Mouse (Mus musculus) forebrain, postnatal 0 days (tissue): ENCODE measurements around the gene Slc37a1. TPM values are rescaled to one million over a fixed set of nuclear protein-coding genes. Genes with fewer than 3 reads are reported as not detected.

ENCODE experiments used
- ATAC-seq: fragments of 200-750 bp; cut with Nextera tagmentation; 2 replicates; pipeline ENCODE4 v1.8.0; 2017; ENCODE audit warnings: mild to moderate bottlenecking, moderate library complexity
- DNase-seq: peaks from one replicate; pipeline ENCODE4 v3.0.0-alpha.2; 2015
- H3K27ac ChIP-seq: fragments of 300-500 bp; sonication (generic); 2 replicates; pipeline ENCODE4 v1.5.1; 2014; ENCODE audit warnings: low read depth, mild to moderate bottlenecking, antibody characterized with exemption, low read length, moderate library complexity, mixed read lengths
- H3K27me3 ChIP-seq: fragments of 300-500 bp; sonication (generic); 2 replicates; pipeline ENCODE4 v1.6.1; 2014; ENCODE audit warnings: mild to moderate bottlenecking, low read length, mixed read lengths; ENCODE audit not compliant: insufficient read depth
- H3K36me3 ChIP-seq: fragments of 300-500 bp; sonication (generic); 2 replicates; pipeline ENCODE4 v1.6.1; 2014; ENCODE audit warnings: mild to moderate bottlenecking, moderate library complexity; ENCODE audit not compliant: insufficient read depth
- H3K4me1 ChIP-seq: fragments of 300-500 bp; sonication (generic); 2 replicates; pipeline ENCODE4 v1.6.1; 2014; ENCODE audit warnings: antibody characterized with exemption; ENCODE audit not compliant: insufficient read depth
- H3K4me2 ChIP-seq: fragments of 300-500 bp; sonication (generic); 2 replicates; pipeline ENCODE4 v1.6.1; 2014; ENCODE audit warnings: low read depth, mild to moderate bottlenecking, moderate library complexity
- H3K4me3 ChIP-seq: fragments of 300-500 bp; sonication (generic); 2 replicates; pipeline ENCODE4 v1.5.1; 2014; ENCODE audit warnings: low read depth, low read length, mixed read lengths
- H3K9ac ChIP-seq: fragments of 300-500 bp; sonication (generic); 2 replicates; pipeline ENCODE4 v1.6.1; 2014; ENCODE audit warnings: mild to moderate bottlenecking
- H3K9me3 ChIP-seq: fragments of 300-500 bp; sonication (generic); 2 replicates; pipeline ENCODE4 v1.6.1; 2016; ENCODE audit warnings: low read length
- CTCF ChIP-seq: sonication (generic); IDR thresholded peaks from 2 replicates; pipeline ENCODE4 v1.5.1; 2016; ENCODE audit warnings: antibody characterized with exemption, control low read depth, low read depth
- WGBS: fragments of 180-500 bp; shearing (Covaris S2); extraction: QIAGEN DNeasy Blood & Tissue Kit; methylation state at CpG from one replicate; pipeline ENCODE4 v1.1.7; 2014; 5-methylcytosine and 5-hydroxymethylcytosine counted together
- polyA plus RNA-seq: library from polyadenylated mRNA; unstranded; fragments of >200 nt; fragmentation: Nextera tagmentation; extraction: Ambion mirVana; gene quantifications from 2 replicates; pipeline ENCODE4 v1.2.1, GENCODE M21; 2015
- total RNA-seq: library from RNA; depleted of rRNA; stranded (reverse); fragments of >200 nt; gene quantifications from 2 replicates; pipeline ENCODE4 v1.2.3, GENCODE M21; 2014; rRNA removed

The Slc37a1 gene
- total and polyA plus RNA-seq, 2 experiments from 2014 or later = 6.7 to 10.0 TPM

DNA sequence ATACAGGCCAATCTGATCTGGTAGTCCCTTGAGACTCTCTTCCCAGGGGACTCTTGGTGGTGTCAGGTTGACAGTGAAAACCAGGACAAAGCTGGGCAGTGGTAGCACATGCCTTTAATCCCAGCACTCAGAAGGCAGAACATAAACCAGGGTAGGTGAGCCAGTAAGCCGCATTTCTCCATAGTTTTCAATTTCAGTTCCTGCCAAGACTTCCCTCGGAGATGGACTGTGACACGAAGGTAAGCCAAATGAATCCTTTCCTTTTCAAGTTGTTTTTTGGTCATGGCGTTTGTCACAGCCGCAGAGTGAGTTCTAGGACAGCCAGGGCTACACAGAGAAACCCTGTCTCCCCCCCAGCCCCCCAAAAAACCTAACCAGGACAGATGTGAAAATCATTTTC lies 105.4 kb downstream of the Slc37a1 start:
- H3K4me3 ChIP-seq = no peak overlapping the region
- H3K36me3 ChIP-seq = peaks cover 4% of the 10 kb centered on the region; the same call in 1 of the 2 replicates
- H3K4me1 ChIP-seq = peaks cover 24% of the 10 kb centered on the region
- no peaks in the 10 kb centered on the region for H3K27me3 ChIP-seq
- ATAC-seq (no peak), DNase-seq (no peak)
- no peak overlapping the region for H3K9ac ChIP-seq
- H3K9me3 ChIP-seq = no peaks in the 10 kb centered on the region
- no peak overlapping the region for H3K4me2 ChIP-seq
- H3K27ac ChIP-seq = no peak overlapping the region
- WGBS = 85% methylated on average over 5 of the region's 5 CpGs
- TF ChIP-seq CTCF = no peak

DNA sequence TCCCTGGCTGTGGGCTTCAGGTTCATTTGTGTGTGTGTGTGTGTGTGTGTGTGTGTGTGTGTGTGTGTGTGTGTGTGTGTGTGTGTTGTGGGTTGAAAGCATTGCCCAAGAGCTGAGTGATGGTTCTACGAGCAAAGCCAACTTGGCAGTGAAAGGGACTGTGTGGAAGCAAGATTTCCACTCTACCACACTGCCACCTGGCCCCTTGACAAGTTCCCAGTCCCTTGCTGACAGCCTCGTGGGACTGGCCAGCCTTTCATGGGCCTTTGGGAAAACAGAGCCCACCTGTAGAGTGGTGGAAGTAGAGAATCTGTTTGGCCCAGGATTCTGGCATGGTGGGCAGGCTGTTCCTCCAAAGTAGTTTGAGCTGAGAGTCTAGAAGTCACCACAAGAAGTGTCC lies 107.2 kb downstream of the Slc37a1 start:
- H3K4me1 ChIP-seq = peaks cover 11% of the 10 kb centered on the region
- H3K27ac ChIP-seq = no peak overlapping the region
- no peak overlapping the region for H3K9ac ChIP-seq
- 39% methylated on average over 2 of the region's 2 CpGs for WGBS
- DNase-seq = no peak
- peaks cover 4% of the 10 kb centered on the region; the same call in 1 of the 2 replicates for H3K36me3 ChIP-seq
- H3K9me3 ChIP-seq = no peaks in the 10 kb centered on the region
- ATAC-seq = no peak
- no peak overlapping the region for H3K4me2 ChIP-seq
- no peak for TF ChIP-seq CTCF
- H3K27me3 ChIP-seq = no peaks in the 10 kb centered on the region
- H3K4me3 ChIP-seq = no peak overlapping the region

- no peak overlapping the region for H3K4me3 ChIP-seq
- H3K36me3 ChIP-seq = peaks cover 8% of the 10 kb centered on the region
- H3K27me3 ChIP-seq = no peaks in the 10 kb centered on the region
- DNase-seq (no peak), ATAC-seq (no peak)
- peaks cover 13% of the 10 kb centered on the region; the same call in 1 of the 2 replicates for H3K4me1 ChIP-seq
- no peak overlapping the region for H3K4me2 ChIP-seq
- 58% methylated on average over 6 of the region's 6 CpGs for WGBS
- TF ChIP-seq CTCF = no peak
- no peak overlapping the region for H3K9ac ChIP-seq
- H3K27ac ChIP-seq = no peak overlapping the region
- H3K9me3 ChIP-seq = no peaks in the 10 kb centered on the region
Measured at GRCm38 (mm10) chr17:31400294-31400693, 113.7 kb downstream of the Slc37a1 start.

Other genes with a start within 250 kb of the Slc37a1 start
- gene Abcg1, start 229.1 kb upstream of the Slc37a1 start, total RNA-seq = 16.8 and 24.2 TPM in 2 replicates
- gene Abcg1, start 229.1 kb upstream of the Slc37a1 start, polyA plus RNA-seq = 11.1 and 16.1 TPM in 2 replicates
- not detected in 2 replicates for gene Tff3, start 157.1 kb upstream of the Slc37a1 start, total RNA-seq
- gene Tff3, start 157.1 kb upstream of the Slc37a1 start, polyA plus RNA-seq = 0.35 TPM in 1 of 2 replicates, not detected in the other
- not detected in 2 replicates for gene Tff2, start 142.5 kb upstream of the Slc37a1 start, total RNA-seq
- not detected in 2 replicates for gene Tff2, start 142.5 kb upstream of the Slc37a1 start, polyA plus RNA-seq
- gene Tff1, start 121.5 kb upstream of the Slc37a1 start, total RNA-seq = not detected in 2 replicates
- not detected in 2 replicates for gene Tff1, start 121.5 kb upstream of the Slc37a1 start, polyA plus RNA-seq
- not detected in 2 replicates for gene Tmprss3, start 87.8 kb upstream of the Slc37a1 start, total RNA-seq
- not detected in 2 replicates for gene Tmprss3, start 87.8 kb upstream of the Slc37a1 start, polyA plus RNA-seq
- 0.14 and 0.54 TPM in 2 replicates for gene Ubash3a, start 78.9 kb upstream of the Slc37a1 start, total RNA-seq
- not detected in 2 replicates for gene Ubash3a, start 78.9 kb upstream of the Slc37a1 start, polyA plus RNA-seq
- gene Rsph1, start 9.4 kb upstream of the Slc37a1 start, total RNA-seq = 2.8 and 6.0 TPM in 2 replicates
- 6.9 and 11.3 TPM in 2 replicates for gene Rsph1, start 9.4 kb upstream of the Slc37a1 start, polyA plus RNA-seq
- 40.4 and 43.9 TPM in 2 replicates for gene Pde9a, start 99.4 kb downstream of the Slc37a1 start, total RNA-seq
- gene Pde9a, start 99.4 kb downstream of the Slc37a1 start, polyA plus RNA-seq = 35.5 and 43.6 TPM in 2 replicates
- gene Wdr4, start 233.2 kb downstream of the Slc37a1 start, total RNA-seq = 54.4 and 55.7 TPM in 2 replicates
- 28.7 and 31.7 TPM in 2 replicates for gene Wdr4, start 233.2 kb downstream of the Slc37a1 start, polyA plus RNA-seq
- gene Ndufv3, start 233.3 kb downstream of the Slc37a1 start, total RNA-seq = 337 and 459 TPM in 2 replicates
- 500 and 583 TPM in 2 replicates for gene Ndufv3, start 233.3 kb downstream of the Slc37a1 start, polyA plus RNA-seq